Mouse (Mus musculus): ENCODE measurements around the gene Flt3. TPM values are rescaled to one million over a fixed set of nuclear protein-coding genes. Genes with fewer than 3 reads are reported as not detected.

Flt3 gene
- total and polyA plus RNA-seq, 3 experiments: 0.01 TPM; not detected in 2

DNA sequence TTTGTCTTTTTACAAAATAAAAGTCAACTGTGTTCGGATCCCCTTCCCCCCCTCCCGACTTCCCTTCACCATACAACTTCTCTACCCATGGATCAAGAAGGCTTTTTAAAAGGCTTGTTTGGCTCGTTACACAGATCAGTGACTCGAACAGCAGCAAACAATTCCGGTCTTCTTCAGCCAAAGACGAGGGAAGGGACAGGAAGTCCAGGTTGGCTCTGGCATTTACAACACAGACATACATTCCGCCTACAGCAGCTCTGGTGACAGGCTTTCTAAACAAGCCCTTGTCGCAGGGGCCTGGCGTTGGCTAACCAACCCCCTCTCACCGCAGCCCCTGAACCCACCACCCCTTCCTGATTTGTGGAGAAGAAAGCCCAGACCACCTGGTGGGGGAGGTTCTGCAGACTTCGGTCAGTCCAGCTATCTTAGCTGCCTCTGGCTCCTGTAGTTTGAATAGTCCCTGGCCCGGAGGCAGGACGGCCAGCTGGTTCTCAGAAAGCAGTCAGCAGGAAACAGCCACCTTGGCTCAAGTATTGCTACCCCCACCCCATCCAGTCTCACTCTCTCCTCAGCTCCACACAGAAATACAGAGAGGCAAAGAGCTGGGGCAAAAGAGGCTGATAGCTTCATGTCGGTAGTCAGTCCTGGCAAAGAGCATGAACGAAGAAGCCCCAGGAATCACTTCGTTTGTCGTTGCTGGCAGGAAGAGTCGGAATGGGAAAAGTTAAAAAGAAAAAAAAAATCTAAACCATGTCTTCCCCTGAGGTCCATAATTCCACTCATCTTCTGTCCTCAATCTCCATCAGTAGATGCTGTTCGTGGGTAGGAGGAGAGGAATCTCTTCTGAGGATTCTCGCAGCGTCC lies 99.1 kb downstream of the Flt3 start:
- H3K4me1 ChIP-seq (ENCODE audit: control insufficient read depth in 1 of 2, insufficient read depth in 2 of 2, low read length in 2 of 2): no peaks in the 10 kb centered on the region
- no peak for DNase-seq (ENCODE audit: low read depth, low spot score)
- no peaks in the 10 kb centered on the region for H3K27me3 ChIP-seq (ENCODE audit: control insufficient read depth in 1 of 2, insufficient read depth in 2 of 2, low read length in 2 of 2)
- H3K36me3 ChIP-seq (ENCODE audit: control insufficient read depth in 1 of 2, insufficient read depth in 2 of 2, low read length in 2 of 2): no peaks in the 10 kb centered on the region
- H3K27ac ChIP-seq (ENCODE audit: control insufficient read depth, low read depth, low read length): no peak overlapping the region
- TF ChIP-seq GATA1 (IDR thresholded peaks at IDR 0.05; ENCODE audit: low read depth, low read length) (no peak), UBTF (IDR thresholded peaks at IDR 0.05; ENCODE audit: borderline replicate concordance, insufficient read depth, low read depth, low read length) (no peak), TCF12 (IDR thresholded peaks at IDR 0.05; ENCODE audit: low read depth, low read length) (no peak), CHD2 (IDR thresholded peaks at IDR 0.05; ENCODE audit: low read length) (no peak), BHLHE40 (IDR thresholded peaks at IDR 0.05; ENCODE audit: borderline replicate concordance, low read depth, low read length) (no peak), ETS1 (IDR thresholded peaks at IDR 0.05; ENCODE audit: low read depth, low read length) (no peak), KAT2A (conservative IDR thresholded peaks at IDR 0.05; ENCODE audit: low read depth, low read length) (no peak), TBP (IDR thresholded peaks at IDR 0.05; ENCODE audit: low read depth, low read length) (no peak), E2F4 (IDR thresholded peaks at IDR 0.05; ENCODE audit: borderline replicate concordance, low read depth, low read length) (no peak), ZMIZ1 (IDR thresholded peaks at IDR 0.05; ENCODE audit: low read depth, low read length) (no peak), NELFE (IDR thresholded peaks at IDR 0.05; ENCODE audit: low read depth, low read length) (no peak), ZKSCAN1 (IDR thresholded peaks at IDR 0.05; ENCODE audit: low read depth, low read length) (no peak), POLR2A (IDR thresholded peaks at IDR 0.05; ENCODE audit: control insufficient read depth in 1 of 2, insufficient read depth in 1 of 2, low read depth in 1 of 2, low read length in 2 of 2, poor library complexity in 1 of 2) (no peak), JUND (IDR thresholded peaks at IDR 0.05; ENCODE audit: low read depth, low read length) (no peak), POLR2AphosphoS5 (IDR thresholded peaks at IDR 0.05; ENCODE audit: borderline replicate concordance, low read depth, low read length) (no peak), SMC3 (IDR thresholded peaks at IDR 0.05; ENCODE audit: low read depth, low read length) (no peak), CHD1 (IDR thresholded peaks at IDR 0.05; ENCODE audit: low read depth, low read length) (no peak), MYC (IDR thresholded peaks at IDR 0.05; ENCODE audit: low read depth, low read length) (no peak)
- H3K9me3 ChIP-seq (replicated peaks; ENCODE audit: insufficient read depth, low read length): no peaks in the 10 kb centered on the region
- H3K9ac ChIP-seq (ENCODE audit: control insufficient read depth, low read depth, low read length, poor library complexity, severe bottlenecking): no peak overlapping the region
- H3K79me2 ChIP-seq (ENCODE audit: control insufficient read depth, insufficient read depth, low read length, poor library complexity): no peaks in the 10 kb centered on the region
- H3K4me3 ChIP-seq (ENCODE audit: control insufficient read depth in 1 of 2, insufficient read depth in 1 of 2, low read depth in 2 of 2, low read length in 2 of 2): no peak overlapping the region

- Histone ChIP-seq H3K27me3 (ENCODE audit: control insufficient read depth in 1 of 2, insufficient read depth in 2 of 2, low read length in 2 of 2) (0 out of 4 replicates have a peak, but pooled peaks cover 0 to 2% of the 10 kb centered on the region in 2 experiments), H3K36me3 (ENCODE audit: control insufficient read depth in 1 of 2, insufficient read depth in 2 of 2, low read length in 2 of 2) (no peaks in the 10 kb centered on the region), H3K4me1 (ENCODE audit: control insufficient read depth in 1 of 2, insufficient read depth in 2 of 2, low read length in 2 of 2) (no peaks in the 10 kb centered on the region), H3K79me2 (ENCODE audit: control insufficient read depth, insufficient read depth, low read length, poor library complexity) (no peaks in the 10 kb centered on the region), H3K4me3 (ENCODE audit: control insufficient read depth in 1 of 2, insufficient read depth in 1 of 2, low read depth in 2 of 2, low read length in 2 of 2) (no peak overlapping the region), H3K9me3 (replicated peaks; ENCODE audit: insufficient read depth, low read length) (no peaks in the 10 kb centered on the region), H3K9ac (ENCODE audit: control insufficient read depth, low read depth, low read length, poor library complexity, severe bottlenecking) (no peak overlapping the region), H3K27ac (ENCODE audit: control insufficient read depth, low read depth, low read length) (no peak overlapping the region)
- TF ChIP-seq HCFC1 (IDR thresholded peaks at IDR 0.05; ENCODE audit: low read depth, low read length): no peak
- no peak for TF ChIP-seq E2F4 (IDR thresholded peaks at IDR 0.05; ENCODE audit: borderline replicate concordance, low read depth, low read length)
- TF ChIP-seq POLR2AphosphoS5 (IDR thresholded peaks at IDR 0.05; ENCODE audit: borderline replicate concordance, low read depth, low read length): no peak
- TF ChIP-seq MAZ (IDR thresholded peaks at IDR 0.05; ENCODE audit: low read depth, low read length): no peak
- DNase-seq (ENCODE audit: low read depth, low spot score): no peak
Measured at GRCm38 (mm10) chr5:147300001-147300363, 100.3 kb downstream of the Flt3 start.

Data from MEL (cell line).